Mouse (Mus musculus) megakaryocyte, embryonic 14.5 days (primary cell): ENCODE results near the gene AC161166.1.

Experiments
- FLI1 ChIP-seq: IDR thresholded peaks from 2 replicates; pipeline ENCODE4 v1.6.1; 2012; ENCODE audit warnings: low read length, inconsistent platforms, mixed read lengths
- GATA1 ChIP-seq: IDR thresholded peaks from 3 replicates; pipeline ENCODE4 v1.6.1; 2012; ENCODE audit warnings: mixed read lengths, low read length, inconsistent platforms, borderline replicate concordance

- TF ChIP-seq GATA1 = no peak
- no peak for TF ChIP-seq FLI1
These were observed 25.6 kb downstream of the AC161166.1 start for GRCm38 (mm10) chr7:24486654-24487130.
